Mouse (Mus musculus) midbrain, embryonic 14.5 days (tissue): Measurements from ENCODE around the gene 1110051M20Rik. TPM values are rescaled to one million over a fixed set of nuclear protein-coding genes. Genes with fewer than 3 reads are reported as not detected.

Experiments used
- ATAC-seq: fragments of 200-750 bp; cut with Nextera tagmentation; 2 replicates; pipeline ENCODE4 v1.8.0; 2017; ENCODE audit warnings: moderate number of reproducible peaks, moderate library complexity; ENCODE audit not compliant: low FRiP score, low TSS enrichment
- DNase-seq: peaks from one replicate; pipeline ENCODE4 v3.0.0-alpha.2; 2015
- H3K27ac ChIP-seq: fragments of 300-500 bp; sonication (generic); replicated peaks from 2 replicates; pipeline ENCODE4 v1.5.1; 2014; ENCODE audit warnings: mild to moderate bottlenecking, low read depth, low read length, moderate library complexity
- H3K27me3 ChIP-seq: fragments of 300-500 bp; sonication (generic); 2 replicates; pipeline ENCODE4 v1.6.1; 2014; ENCODE audit warnings: low read length, control low read depth, mixed read lengths; ENCODE audit not compliant: control insufficient read depth, insufficient read depth
- H3K36me3 ChIP-seq: fragments of 300-500 bp; sonication (generic); 2 replicates; pipeline ENCODE4 v1.6.1; 2014; ENCODE audit warnings: low read length, control low read depth; ENCODE audit not compliant: control insufficient read depth, insufficient read depth
- H3K4me1 ChIP-seq: fragments of 300-500 bp; sonication (generic); 2 replicates; pipeline ENCODE4 v1.6.1; 2014; ENCODE audit warnings: mild to moderate bottlenecking, antibody characterized with exemption, low read length, control low read depth; ENCODE audit not compliant: control insufficient read depth, insufficient read depth
- H3K4me2 ChIP-seq: fragments of 300-500 bp; sonication (generic); 2 replicates; pipeline ENCODE4 v1.6.1; 2014; ENCODE audit warnings: mild to moderate bottlenecking, low read length, moderate library complexity
- H3K4me3 ChIP-seq: fragments of 300-500 bp; sonication (generic); replicated peaks from 2 replicates; pipeline ENCODE4 v1.5.1; 2014; ENCODE audit warnings: low read depth, low read length
- H3K9ac ChIP-seq: fragments of 300-500 bp; sonication (generic); replicated peaks from 2 replicates; pipeline ENCODE4 v1.6.1; 2014; ENCODE audit warnings: mild to moderate bottlenecking, low read length, moderate library complexity
- H3K9me3 ChIP-seq: fragments of 300-500 bp; sonication (generic); 2 replicates; pipeline ENCODE4 v1.6.1; 2016; ENCODE audit warnings: low read length, control low read depth, mixed read lengths; ENCODE audit not compliant: control insufficient read depth
- WGBS: fragments of 180-500 bp; shearing (Covaris S2); extraction: QIAGEN DNeasy Blood & Tissue Kit; methylation state at CpG from one replicate; pipeline ENCODE4 v1.1.7; 2014; 5-methylcytosine and 5-hydroxymethylcytosine counted together
- polyA plus RNA-seq: library from polyadenylated mRNA; unstranded; fragments of >200 nt; fragmentation: Nextera tagmentation; extraction: Ambion mirVana; gene quantifications from 2 replicates; pipeline ENCODE4 v1.2.1, GENCODE M21; 2014

The 1110051M20Rik gene
- polyA plus RNA-seq, 1 experiment from 2014 or later: 175 TPM

DNA sequence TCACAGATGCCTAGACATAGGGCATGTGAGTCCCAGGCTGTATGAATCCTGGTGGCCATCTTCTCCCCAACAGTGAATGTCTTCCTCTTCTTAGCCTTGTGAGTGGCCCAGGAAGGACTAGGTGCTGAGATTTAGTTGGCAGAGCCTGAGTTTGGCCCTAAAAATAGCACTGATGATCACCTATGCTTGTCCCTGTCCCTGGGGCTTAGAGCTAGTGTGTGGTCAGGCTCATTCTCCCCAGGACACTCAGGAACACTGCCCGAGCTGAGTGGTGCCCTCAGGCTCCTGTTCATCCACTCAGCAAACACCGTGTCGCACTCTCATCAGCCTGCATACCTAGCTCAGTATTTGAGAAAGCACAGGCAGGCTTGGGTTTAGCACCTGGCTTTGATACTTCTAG is 16.8 kb upstream of the 1110051M20Rik start:
- DNase-seq (no peak), ATAC-seq (no peak)
- no peaks in the 10 kb centered on the region for H3K9me3 ChIP-seq
- no peak overlapping the region for H3K27ac ChIP-seq
- H3K4me1 ChIP-seq: peaks cover 50% of the 10 kb centered on the region
- peak overlapping the region; percentile 25 for H3K4me2 ChIP-seq
- H3K9ac ChIP-seq: no peak overlapping the region
- H3K27me3 ChIP-seq: peaks cover 7% of the 10 kb centered on the region; the same call in 1 of the 2 replicates
- WGBS: 62% methylated on average over 3 of the region's 3 CpGs
- no peaks in the 10 kb centered on the region for H3K36me3 ChIP-seq
- no peak overlapping the region for H3K4me3 ChIP-seq

GRCm38 (mm10) chr2:91460771-91461170 is 16.3 kb upstream of the 1110051M20Rik start:
- no peak overlapping the region for H3K9ac ChIP-seq
- no peak overlapping the region for H3K4me3 ChIP-seq
- H3K4me1 ChIP-seq: peaks cover 50% of the 10 kb centered on the region
- DNase-seq (no peak), ATAC-seq (no peak)
- no peaks in the 10 kb centered on the region for H3K9me3 ChIP-seq
- H3K27ac ChIP-seq: no peak overlapping the region
- no peak overlapping the region; the same call in 1 of the 2 replicates for H3K4me2 ChIP-seq
- no peaks in the 10 kb centered on the region for H3K36me3 ChIP-seq
- 69% methylated on average over 7 of the region's 7 CpGs for WGBS
- H3K27me3 ChIP-seq: peaks cover 7% of the 10 kb centered on the region; the same call in 1 of the 2 replicates

- ATAC-seq: no peak
- no peaks in the 10 kb centered on the region for H3K36me3 ChIP-seq
- no peak overlapping the region for H3K4me3 ChIP-seq
- 93% methylated on average over 6 of the region's 6 CpGs for WGBS
- peak overlapping the region; percentile 99 for H3K4me2 ChIP-seq
- peaks cover 7% of the 10 kb centered on the region; the same call in 1 of the 2 replicates for H3K27me3 ChIP-seq
- no peak for DNase-seq
- no peaks in the 10 kb centered on the region for H3K9me3 ChIP-seq
- no peak overlapping the region for H3K27ac ChIP-seq
- H3K9ac ChIP-seq: no peak overlapping the region
- H3K4me1 ChIP-seq: peaks cover 50% of the 10 kb centered on the region
These were observed 15.6 kb upstream of the 1110051M20Rik start for GRCm38 (mm10) chr2:91460076-91460475.

DNA sequence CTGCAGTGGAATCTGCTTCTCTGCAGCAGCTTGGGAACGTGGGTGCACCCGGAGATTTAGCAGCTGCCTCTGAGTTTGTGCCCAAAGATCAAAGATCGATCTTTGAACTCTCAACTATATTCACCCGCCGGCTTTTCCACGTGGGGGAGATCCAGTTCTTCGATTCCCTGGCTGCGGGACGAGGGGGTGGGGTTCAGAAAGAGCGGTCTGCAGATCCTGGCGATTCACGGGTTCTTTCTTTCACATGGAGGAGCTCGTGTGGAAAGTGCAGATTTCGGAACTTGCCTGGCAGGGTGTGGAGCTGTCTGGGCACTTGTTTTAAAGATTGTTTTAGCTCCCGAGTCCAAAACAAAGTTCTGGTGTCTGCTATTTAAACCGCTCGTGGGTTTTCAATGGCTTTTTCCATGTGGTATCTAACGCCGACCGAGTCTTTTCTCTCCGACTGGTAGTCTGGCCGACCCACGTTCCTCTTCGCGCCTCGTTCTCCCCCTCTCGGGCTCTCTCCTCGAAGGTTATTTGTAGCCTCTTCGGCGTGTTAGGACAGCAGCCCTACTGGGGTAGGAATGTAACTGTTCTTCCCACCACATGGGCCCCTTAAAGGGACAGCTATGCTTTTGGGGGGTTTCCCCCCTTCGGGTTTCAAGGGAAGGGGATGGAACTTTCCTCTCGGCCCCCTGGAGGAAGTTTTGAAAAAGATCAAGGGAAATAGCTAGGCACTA is 14.3 kb upstream of the 1110051M20Rik start:
- H3K4me2 ChIP-seq: peak overlapping the region; percentile 99
- H3K4me3 ChIP-seq: peak overlapping the region; percentile 63
- H3K4me1 ChIP-seq: peaks cover 50% of the 10 kb centered on the region
- no peaks in the 10 kb centered on the region for H3K9me3 ChIP-seq
- peaks cover 7% of the 10 kb centered on the region; the same call in 1 of the 2 replicates for H3K27me3 ChIP-seq
- ATAC-seq (no peak), DNase-seq (peak; percentile 66)
- H3K27ac ChIP-seq: peak overlapping the region; percentile 75
- peak overlapping the region; percentile 64 for H3K9ac ChIP-seq
- under 1% methylated on average over 32 of the region's 32 CpGs for WGBS
- H3K36me3 ChIP-seq: no peaks in the 10 kb centered on the region

GRCm38 (mm10) chr2:91458252-91458672 is 13.8 kb upstream of the 1110051M20Rik start:
- Histone ChIP-seq H3K27ac (peak overlapping the region; percentile 75), H3K36me3 (no peaks in the 10 kb centered on the region), H3K9ac (peak overlapping the region; percentile 64), H3K27me3 (peaks cover 7% of the 10 kb centered on the region; the same call in 1 of the 2 replicates), H3K9me3 (no peaks in the 10 kb centered on the region), H3K4me1 (peaks cover 48% of the 10 kb centered on the region), H3K4me2 (peak overlapping the region; percentile 99), H3K4me3 (peak overlapping the region; percentile 63)
- DNase-seq: peak; percentile 67
- under 1% methylated on average over 21 of the region's 21 CpGs for WGBS
- no peak for ATAC-seq

GRCm38 (mm10) chr2:91457656-91458251 is 13.2 kb upstream of the 1110051M20Rik start:
- Histone ChIP-seq H3K9me3 (no peaks in the 10 kb centered on the region), H3K27me3 (peaks cover 7% of the 10 kb centered on the region; the same call in 1 of the 2 replicates), H3K9ac (peak overlapping the region; percentile 64), H3K4me2 (peak overlapping the region; percentile 99), H3K4me3 (peak overlapping the region; percentile 63), H3K36me3 (no peaks in the 10 kb centered on the region), H3K4me1 (peaks cover 43% of the 10 kb centered on the region), H3K27ac (peak overlapping the region; percentile 75)
- ATAC-seq: peak; percentile 47
- WGBS: under 1% methylated on average over 34 of the region's 45 CpGs
- DNase-seq: peak; percentile 68

DNA sequence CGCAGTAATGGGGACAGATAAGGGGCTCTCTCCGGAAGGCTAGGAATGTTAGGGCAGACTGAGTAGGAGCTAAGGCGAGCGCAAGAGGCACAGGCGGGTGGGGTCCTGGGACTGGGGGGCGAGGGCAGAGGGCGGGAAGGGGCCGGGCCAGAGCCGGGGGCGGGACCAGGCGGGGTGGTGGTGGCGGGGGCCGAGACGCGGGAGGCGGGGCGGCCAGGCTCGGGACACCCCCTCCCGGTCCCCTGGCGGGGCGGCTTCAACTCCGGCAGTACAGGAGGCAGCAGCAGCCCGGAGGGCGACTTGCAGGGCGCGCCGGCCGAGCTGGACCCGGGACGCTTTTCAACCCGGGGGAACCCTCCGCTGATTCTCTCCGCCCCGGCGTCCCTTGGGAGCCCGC is 12.8 kb upstream of the 1110051M20Rik start, which contains the start of gene Lrp4:
Lrp4 (plus strand) TSS at position 253 of the 397 bp plus-strand sequence.
- peak within 1 kb of the TSS; percentile 64 for H3K9ac ChIP-seq
- no peaks in the 10 kb centered on the region for H3K9me3 ChIP-seq
- 0% methylated on average over 36 of the region's 36 CpGs for WGBS
- peak within 1 kb of the TSS; percentile 63 for H3K4me3 ChIP-seq
- peaks cover 7% of the 10 kb centered on the region; the same call in 1 of the 2 replicates for H3K27me3 ChIP-seq
- peak within 1 kb of the TSS; percentile 99 for H3K4me2 ChIP-seq
- peak within 1 kb of the TSS; percentile 75 for H3K27ac ChIP-seq
- H3K4me1 ChIP-seq: peaks cover 39% of the 10 kb centered on the region
- DNase-seq: peak; percentile 67
- no peaks in the 10 kb centered on the region for H3K36me3 ChIP-seq
- ATAC-seq: peak; percentile 66

- Histone ChIP-seq H3K36me3 (no peaks in the 10 kb centered on the region), H3K4me3 (peak overlapping the region; percentile 63), H3K4me2 (peak overlapping the region; percentile 99), H3K27ac (peak overlapping the region; percentile 75; the same call in 1 of the 2 replicates), H3K9me3 (no peaks in the 10 kb centered on the region), H3K4me1 (peaks cover 34% of the 10 kb centered on the region), H3K9ac (no peak overlapping the region), H3K27me3 (peaks cover 7% of the 10 kb centered on the region; the same call in 1 of the 2 replicates)
- DNase-seq: no peak
- ATAC-seq: no peak
- 43% methylated on average over 9 of the region's 9 CpGs for WGBS
These were observed 12.1 kb upstream of the 1110051M20Rik start for GRCm38 (mm10) chr2:91456491-91457100.
